Mouse (Mus musculus) layer of hippocampus, adult 11-12 months (tissue): ENCODE data around the gene Gm11273.
A peak's percentile ranks its signal among the peaks of the same experiment; 100 is the strongest.
"Not testable (repeated sequence)": the region's sequence is repeated elsewhere in the genome, so short reads cannot be mapped to it uniquely, and the experiment has no call there.

Source experiments
- DNase-seq: peaks from one replicate; pipeline ENCODE4 v3.0.0; 2022; ENCODE audit warnings: low spot score

Gm11273 gene

GRCm38 (mm10) chr13:21501182-21501581 is at the start of gene Gm11273:
Gm11273 (minus strand) TSS chr13:21501418.
- not testable (repeated sequence) for DNase-seq

GRCm38 (mm10) chr13:21550416-21551110 is 49.3 kb upstream of the Gm11273 start:
- DNase-seq = no peak

- no peak for DNase-seq
These were observed 48.3 kb upstream of the Gm11273 start for GRCm38 (mm10) chr13:21549487-21549886.

GRCm38 (mm10) chr13:21542708-21543107 is 41.5 kb upstream of the Gm11273 start, which contains the start of gene Olfr1366:
Olfr1366 (minus strand) TSS chr13:21542808.
- no peak for DNase-seq

GRCm38 (mm10) chr13:21530781-21531201 is 29.6 kb upstream of the Gm11273 start, which contains the start of gene Zkscan8:
Zkscan8 (minus strand) TSS chr13:21531120.
- peak; percentile 84 for DNase-seq

GRCm38 (mm10) chr13:21530136-21530535 is 28.9 kb upstream of the Gm11273 start:
- no peak for DNase-seq

- peak; percentile 73 for DNase-seq
These were observed 5.0 kb upstream of the Gm11273 start for GRCm38 (mm10) chr13:21506221-21506649.

GRCm38 (mm10) chr13:21502296-21502695 is 1.1 kb upstream of the Gm11273 start:
- DNase-seq = no peak

- no peak for DNase-seq
These were observed 6.1 kb downstream of the Gm11273 start, which contains the start of gene AK157302 for GRCm38 (mm10) chr13:21495080-21495479. AK157302 (plus strand) TSS chr13:21495223.

- DNase-seq = no peak
These were observed 8.4 kb downstream of the Gm11273 start for GRCm38 (mm10) chr13:21492847-21493246.

GRCm38 (mm10) chr13:21486881-21487280 is 14.3 kb downstream of the Gm11273 start:
- no peak for DNase-seq

- peak; percentile 81 for DNase-seq
These were observed 22.2 kb downstream of the Gm11273 start, which contains the start of the genes Zkscan4 and Gm10065 for GRCm38 (mm10) chr13:21478759-21479670. Zkscan4 (plus strand) TSS chr13:21478907. Gm10065 (minus strand) TSS chr13:21479441.

- no peak for DNase-seq
These were observed 28.8 kb downstream of the Gm11273 start for GRCm38 (mm10) chr13:21472427-21472826.

GRCm38 (mm10) chr13:21469097-21469496 is 32.1 kb downstream of the Gm11273 start:
- no peak for DNase-seq

- DNase-seq = peak; percentile 79
These were observed 32.9 kb downstream of the Gm11273 start, which contains the start of gene Nkapl for GRCm38 (mm10) chr13:21468061-21469019. Nkapl (minus strand) TSS chr13:21468509.

- no peak for DNase-seq
These were observed 33.9 kb downstream of the Gm11273 start for GRCm38 (mm10) chr13:21467336-21467735.

GRCm38 (mm10) chr13:21462516-21462915 is 38.7 kb downstream of the Gm11273 start:
- not testable (repeated sequence) for DNase-seq

- no peak for DNase-seq
These were observed 44.9 kb downstream of the Gm11273 start for GRCm38 (mm10) chr13:21456347-21456746.

- DNase-seq = no peak
These were observed 47.1 kb downstream of the Gm11273 start for GRCm38 (mm10) chr13:21454133-21454532.

GRCm38 (mm10) chr13:21453449-21453848 is 47.8 kb downstream of the Gm11273 start, which contains the start of gene Zscan26:
Zscan26 (minus strand) TSS chr13:21453730.
- DNase-seq = peak; percentile 82

- DNase-seq = no peak
These were observed 48.2 kb downstream of the Gm11273 start for GRCm38 (mm10) chr13:21453042-21453441.
